Mouse (Mus musculus): ENCODE measurements around the gene Foxred2. TPM values are rescaled to one million over a fixed set of nuclear protein-coding genes. Genes with fewer than 3 reads are reported as not detected.

The Foxred2 gene
- total RNA-seq, 2 experiments from 2014 or later: 0.44 to 0.57 TPM

DNA sequence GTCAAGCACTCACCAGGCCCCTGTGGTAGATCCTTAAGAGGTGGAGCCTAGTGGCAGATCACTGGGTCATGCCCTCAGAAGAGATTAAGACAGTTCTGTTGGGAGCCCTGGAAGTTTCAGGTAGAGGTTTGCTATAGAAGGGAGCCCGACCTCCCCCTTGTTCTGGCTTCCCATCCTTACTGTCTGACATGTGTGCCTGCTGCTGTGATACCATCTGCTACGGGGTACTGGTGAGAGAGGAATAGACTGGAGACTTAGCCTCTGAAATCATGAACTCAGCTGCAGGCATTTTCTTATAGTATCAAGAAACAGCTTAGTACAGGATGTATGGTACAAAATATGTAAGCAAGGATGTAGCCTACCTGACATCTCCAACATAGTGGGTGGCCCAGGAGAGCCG, 3.6 kb downstream of the Foxred2 start:
- no peak for DNase-seq
- intact Hi-C loops (cut with DNase I): no loop called here

DNA sequence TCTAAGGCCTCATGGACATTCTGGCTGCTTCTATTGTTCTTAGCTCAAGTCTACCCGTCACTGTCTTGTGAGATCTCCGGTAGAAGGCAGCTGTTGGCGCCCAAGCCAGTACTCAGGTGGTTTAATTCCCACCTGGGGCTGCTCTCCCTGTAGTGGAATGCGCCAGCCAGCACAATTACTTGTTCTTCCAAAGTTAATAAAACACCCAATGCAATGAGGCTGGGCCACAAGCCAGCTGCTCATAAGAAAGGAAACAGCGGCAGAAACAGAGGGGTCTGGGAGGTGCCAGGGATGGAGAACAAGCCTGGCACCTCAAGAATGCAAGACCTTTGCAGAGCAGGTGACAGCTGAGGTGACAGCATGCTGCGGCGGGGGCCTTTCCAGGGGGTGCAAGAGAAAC, 7.5 kb downstream of the Foxred2 start:
- no peak for DNase-seq
- intact Hi-C loops (cut with DNase I): no loop called here

DNA sequence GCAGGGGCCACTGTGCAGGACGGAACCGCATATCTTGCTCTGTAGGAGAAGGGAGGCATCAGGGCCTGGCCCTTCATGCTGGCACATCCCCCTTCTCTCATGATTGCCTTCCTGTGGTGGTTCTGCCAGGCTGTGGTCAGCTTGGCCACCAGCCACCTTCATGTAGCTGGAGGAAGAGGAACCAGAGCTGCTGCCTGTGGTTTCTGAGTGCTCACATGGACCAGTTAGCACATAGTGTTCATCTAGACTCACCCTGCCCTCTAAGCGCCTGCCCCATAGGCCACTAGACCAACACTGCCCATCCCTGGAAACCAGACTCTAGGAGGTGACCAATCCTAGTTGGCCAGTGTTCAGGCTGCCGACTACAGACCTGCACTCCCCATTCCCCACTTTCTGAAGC, 10.8 kb downstream of the Foxred2 start:
- DNase-seq: peak in 1 of 2 experiments; percentile 53
- intact Hi-C loops (cut with DNase I): no loop called here

DNA sequence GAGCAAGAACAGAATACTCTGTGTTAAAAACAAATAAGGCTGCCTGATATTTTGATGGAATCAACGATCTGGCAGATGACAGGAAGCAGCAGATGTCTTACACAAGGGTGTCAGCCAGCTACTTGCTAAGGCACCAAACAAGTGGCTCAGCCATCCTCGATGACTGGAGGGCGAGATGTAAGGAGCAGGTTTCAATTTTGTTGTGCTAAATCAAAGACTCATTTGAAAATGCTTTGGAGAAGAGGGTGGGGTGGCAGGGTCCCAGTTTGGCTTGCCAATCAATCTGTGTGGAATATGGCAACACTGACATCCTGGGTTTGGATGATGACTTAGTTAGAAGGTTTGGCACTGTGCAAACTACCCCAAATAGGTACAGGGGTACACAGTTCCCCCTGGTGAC, 15.0 kb downstream of the Foxred2 start:
- no peak for DNase-seq
- intact Hi-C loops (cut with DNase I): no loop called here

DNA sequence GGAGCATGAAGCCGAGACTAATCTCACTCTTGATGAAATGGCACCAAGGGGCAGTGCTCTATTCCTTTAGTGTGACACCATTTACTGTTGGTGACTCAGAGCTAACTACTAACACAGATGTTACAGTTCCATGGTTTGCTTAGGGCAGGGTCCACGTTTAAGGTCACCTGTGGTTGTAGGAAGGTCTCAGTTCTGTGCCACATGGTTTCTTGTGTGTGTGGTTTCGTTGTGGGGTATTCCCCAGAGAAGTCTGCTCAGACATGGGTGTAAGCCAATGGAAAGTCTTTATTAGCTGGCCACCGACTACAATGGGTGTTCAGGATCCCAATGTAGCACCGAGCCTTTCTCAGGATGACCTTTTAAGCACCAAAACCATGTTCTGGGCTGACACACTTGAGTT, 18.0 kb downstream of the Foxred2 start:
- intact Hi-C loops (cut with DNase I): no loop called here
- DNase-seq: no peak

DNA sequence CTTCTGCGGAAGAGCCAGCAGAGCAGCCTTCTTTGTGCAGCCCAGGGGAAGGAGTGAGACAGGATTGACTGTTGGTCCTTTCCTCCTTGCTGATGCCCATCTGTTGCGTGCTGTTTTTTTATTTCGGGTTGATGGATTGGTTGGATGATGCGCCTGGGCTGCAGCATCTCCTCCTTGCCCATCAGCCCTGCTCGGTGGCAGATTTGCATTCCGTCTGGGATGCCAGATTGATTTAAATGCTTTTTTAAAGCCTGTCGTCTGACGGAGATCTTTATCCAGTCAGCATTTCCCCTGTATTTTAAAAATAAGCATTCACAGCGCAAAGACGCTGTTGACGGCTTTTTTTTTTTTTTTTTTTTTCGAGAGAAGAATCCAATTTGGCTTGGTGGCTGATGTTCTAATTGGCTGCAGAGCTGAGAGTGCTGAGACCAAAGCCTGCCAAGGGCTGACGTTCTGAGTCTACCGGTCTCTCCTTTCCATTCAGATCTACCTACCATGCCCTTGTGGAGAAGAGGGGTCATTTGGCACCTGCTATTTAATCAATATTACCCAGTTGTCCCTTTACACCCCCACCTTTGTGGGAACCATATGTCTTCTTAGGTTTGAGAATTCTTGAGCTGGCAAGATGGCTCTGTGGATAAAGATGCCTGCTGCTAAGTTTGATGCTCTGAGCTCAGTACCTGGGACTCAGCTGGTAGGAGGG, 20.7 kb downstream of the Foxred2 start:
- DNase-seq: no peak
- intact Hi-C loops (cut with DNase I): loop anchor here (2.0 kb wide), 1 partner anchor 35 kb away; the partner anchor contains the start of gene Eif3d

DNA sequence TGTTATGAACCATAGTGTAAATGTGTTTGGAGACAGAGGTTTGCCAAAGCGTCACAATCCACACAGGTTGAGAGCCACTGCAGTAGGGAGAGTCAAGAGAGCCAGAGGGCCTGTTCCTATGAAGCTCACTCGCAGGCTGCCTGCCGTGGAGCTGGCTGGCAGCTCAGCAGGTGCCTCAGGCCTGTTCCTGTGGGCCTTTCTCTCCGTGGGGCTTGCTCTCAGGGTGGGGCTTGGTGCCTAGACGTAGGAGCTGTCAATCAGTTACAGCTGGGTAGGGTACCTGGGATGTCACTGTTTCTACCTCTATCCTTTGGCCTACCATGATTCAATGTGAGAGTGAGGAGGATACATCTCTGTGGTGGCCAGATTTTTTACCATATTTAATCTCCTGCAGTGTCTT, 21.6 kb downstream of the Foxred2 start:
- DNase-seq: no peak
- intact Hi-C loops (cut with DNase I): loop anchor here (2.0 to 5.0 kb wide), 3 partner anchors 36 to 242 kb away; partner anchors contain the start of genes Cacng2 and Eif3d

DNA sequence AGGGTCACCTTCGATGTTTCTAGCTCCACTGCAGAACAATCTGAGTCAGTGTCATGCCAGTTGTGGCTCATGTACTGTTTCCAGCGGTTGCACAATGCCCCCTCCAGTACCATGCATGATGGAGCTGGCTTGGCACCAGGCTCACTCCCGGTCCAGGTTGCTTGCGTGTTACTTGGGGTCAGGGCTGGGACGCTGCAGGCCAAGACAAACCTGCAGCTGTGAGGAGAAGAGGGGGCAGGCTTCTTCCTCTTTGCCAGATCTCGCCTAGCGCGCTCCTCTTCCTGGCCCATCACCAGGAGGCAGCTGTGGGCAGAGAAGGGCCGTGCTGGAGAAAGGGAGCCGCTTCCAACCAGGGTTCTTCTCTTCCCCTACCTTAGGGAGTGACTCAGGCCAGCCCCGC, 22.2 kb downstream of the Foxred2 start:
- intact Hi-C loops (cut with DNase I): loop anchor here (2.0 to 5.0 kb wide), 3 partner anchors 36 to 243 kb away; partner anchors contain the start of genes Cacng2 and Eif3d
- no peak for DNase-seq

DNA sequence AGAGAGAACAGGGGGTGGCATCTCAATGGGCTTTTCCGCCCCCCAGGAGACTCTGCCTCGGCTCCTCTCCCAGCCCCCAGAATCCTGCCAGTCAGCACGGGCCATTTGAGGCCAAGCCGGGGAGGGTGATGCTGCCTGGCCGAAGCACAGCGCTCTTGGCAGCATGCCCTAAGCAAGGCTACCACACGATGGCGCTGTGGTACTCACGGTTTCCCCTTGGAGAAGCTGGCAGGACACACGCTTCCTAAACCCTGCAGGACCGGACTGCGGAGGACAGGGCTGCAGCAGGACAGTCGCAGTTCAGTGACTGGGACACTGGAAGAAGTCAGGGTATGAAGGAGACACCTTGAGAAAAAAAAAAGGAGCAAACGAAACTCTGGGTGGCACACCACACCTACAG, 22.8 kb downstream of the Foxred2 start:
- DNase-seq: peak; percentile 100
- intact Hi-C loops (cut with DNase I): loop anchor here (2.0 to 5.0 kb wide), 3 partner anchors 37 to 244 kb away; partner anchors contain the start of genes Cacng2 and Eif3d

DNA sequence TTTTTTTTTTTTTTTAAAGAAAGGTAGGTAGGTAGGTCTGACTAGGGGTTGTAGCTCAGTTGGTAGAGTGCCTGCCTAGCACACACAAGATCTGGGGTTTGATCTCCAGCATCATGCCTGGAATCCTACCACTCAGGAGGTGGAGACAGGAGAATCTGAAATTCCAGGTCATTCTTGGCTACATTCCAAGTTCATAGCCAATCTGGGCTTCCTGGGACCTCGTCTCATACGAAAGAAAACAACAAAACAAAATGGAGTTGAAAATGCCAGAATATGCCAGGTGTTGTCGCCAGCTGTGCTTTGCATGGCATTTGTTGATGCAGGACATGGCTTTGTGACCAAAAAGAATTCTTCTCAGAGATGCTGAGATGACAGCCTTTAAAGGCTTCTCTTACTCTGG, 23.3 kb downstream of the Foxred2 start:
- intact Hi-C loops (cut with DNase I): loop anchor here (5.0 kb wide), 2 partner anchors 189 to 244 kb away; partner anchors contain the start of gene Cacng2
- DNase-seq: no peak

DNA sequence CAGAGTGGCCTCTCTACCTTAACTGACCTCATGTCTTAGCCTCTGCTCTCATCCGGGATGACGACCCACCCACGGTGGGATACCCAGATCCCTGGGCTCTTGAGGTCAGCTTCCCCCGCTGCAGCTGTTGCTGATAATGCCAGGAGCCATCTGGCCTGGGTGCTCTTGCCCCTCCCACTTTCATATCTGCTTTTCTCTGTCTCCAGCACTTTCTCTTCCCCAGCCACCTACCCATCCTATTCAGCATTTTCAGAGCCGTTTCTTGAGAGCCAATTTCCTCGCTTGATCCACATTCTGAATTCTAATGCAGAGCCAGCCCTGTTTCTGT, 24.9 kb downstream of the Foxred2 start:
- no peak for DNase-seq

DNA sequence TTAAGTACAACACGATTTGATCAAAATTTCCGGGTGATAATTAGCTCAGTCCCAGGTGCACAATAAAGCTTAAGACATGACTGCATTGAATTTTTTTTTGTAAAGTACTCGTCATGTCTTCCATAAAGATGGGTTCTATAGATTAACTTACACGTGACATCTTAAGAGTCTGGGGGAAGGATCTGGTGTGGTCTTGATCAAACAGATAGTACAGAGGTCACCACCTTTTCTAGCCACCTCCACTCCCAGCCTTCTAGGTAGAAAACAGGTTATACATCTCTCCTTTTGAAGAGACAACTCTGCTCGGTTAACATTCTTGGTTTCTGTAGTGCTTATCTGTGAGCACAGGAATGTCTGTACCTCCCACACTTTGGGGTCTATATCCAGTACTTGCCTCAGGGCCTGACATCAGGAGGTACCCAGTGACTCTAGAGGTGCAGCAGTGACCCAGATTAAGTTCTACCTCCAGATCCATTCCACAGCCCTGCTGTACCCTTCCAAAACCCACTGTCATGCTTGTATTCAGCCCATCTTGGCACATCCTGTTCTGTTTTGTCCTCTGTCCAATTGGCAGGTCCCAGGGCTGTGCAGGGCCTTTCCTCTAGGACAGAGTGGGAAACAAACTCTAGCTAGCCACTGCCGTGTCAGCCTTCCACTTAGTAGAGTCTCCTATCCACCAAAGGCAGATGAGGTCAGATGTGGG, 25.4 kb downstream of the Foxred2 start:
- intact Hi-C loops (cut with DNase I): loop anchor here (5.0 kb wide), 2 partner anchors 191 to 246 kb away; partner anchors contain the start of gene Cacng2

More for the DNA sequence above, 24.9 kb downstream of the Foxred2 start:
- intact Hi-C loops (cut with DNase I): loop anchor here (5.0 kb wide), 2 partner anchors 191 to 246 kb away; partner anchors contain the start of gene Cacng2

DNA sequence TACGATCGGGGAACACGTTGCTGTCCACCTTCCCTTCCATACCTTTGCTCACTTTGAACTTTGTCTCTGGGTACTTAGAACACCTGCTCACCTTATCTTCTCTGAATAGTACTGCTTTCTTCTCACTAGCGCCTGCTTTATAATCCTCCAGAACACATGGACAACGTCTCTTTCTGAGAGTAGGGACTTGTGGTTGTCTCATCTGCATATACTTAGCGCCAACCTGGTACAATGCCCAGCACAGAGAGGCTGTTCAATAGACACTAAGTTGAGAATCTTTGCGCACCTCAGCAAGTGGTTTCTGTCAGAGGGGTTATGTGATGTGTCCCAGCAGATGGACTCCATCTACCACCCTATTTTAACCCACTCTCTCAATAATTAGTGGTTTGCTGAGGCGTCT, 26.7 kb downstream of the Foxred2 start:
- no peak for DNase-seq
- intact Hi-C loops (cut with DNase I): loop anchor here (5.0 kb wide), 2 partner anchors 192 to 247 kb away; partner anchors contain the start of gene Cacng2

More for the DNA sequence above, 25.4 kb downstream of the Foxred2 start:
- no peak for DNase-seq

DNA sequence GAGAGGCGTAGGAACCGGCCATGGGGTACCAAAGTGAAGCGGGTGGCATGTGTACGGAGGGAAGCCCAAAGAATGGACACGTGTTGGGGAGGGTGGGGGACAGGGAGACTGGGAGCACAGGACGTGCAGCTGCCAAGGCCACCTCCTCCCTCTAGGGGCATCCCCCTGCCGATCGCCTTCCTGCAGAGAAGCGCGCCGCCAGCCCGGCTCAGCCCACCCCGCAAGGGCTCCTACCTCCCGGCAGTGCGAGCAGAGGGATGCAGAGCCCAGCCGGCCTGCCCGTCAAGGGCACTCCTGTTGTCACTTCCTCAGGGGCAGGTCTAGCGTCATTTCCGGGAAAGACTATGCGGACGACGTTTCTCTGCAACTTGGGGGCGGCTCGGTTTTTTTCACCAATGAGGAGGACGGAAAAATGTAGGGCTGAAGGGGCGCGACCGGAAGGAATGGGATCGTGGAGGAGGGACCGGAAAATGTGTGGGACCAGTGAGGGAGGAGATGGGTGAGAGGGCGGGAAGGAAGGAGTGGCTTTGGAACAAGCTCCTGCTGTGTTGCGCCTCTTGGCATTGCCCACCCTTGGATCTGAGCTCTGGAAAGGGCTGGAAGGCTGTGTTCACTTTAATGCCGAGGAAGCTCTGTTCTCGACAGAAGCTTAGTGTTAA, 27.7 kb downstream of the Foxred2 start, which contains the start of gene Txn2:
Txn2 (minus strand) TSS at position 334 of the 659 bp plus-strand sequence.
- intact Hi-C loops (cut with DNase I): no loop called here
- DNase-seq: peak; percentile 92 to 93

DNA sequence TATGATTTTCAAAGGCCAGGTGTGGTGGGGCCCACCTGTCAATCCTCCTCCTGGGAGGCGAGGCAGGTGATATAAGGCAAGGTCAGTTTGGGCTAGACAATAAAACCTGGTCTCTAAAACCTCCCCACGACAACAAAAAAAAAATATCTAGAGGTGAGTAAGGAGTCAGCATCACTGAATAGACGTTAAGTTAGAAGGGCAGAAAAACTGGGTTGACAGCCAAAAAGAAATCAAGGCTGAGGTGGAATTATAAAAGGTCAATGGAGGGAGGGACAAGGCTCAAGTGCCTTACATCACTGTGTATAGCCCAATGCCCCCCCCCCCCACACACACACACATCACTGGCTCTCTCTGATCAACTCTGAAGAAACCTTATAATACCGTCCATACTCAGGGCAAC, 28.4 kb downstream of the Foxred2 start:
- intact Hi-C loops (cut with DNase I): no loop called here
- no peak for DNase-seq

DNA sequence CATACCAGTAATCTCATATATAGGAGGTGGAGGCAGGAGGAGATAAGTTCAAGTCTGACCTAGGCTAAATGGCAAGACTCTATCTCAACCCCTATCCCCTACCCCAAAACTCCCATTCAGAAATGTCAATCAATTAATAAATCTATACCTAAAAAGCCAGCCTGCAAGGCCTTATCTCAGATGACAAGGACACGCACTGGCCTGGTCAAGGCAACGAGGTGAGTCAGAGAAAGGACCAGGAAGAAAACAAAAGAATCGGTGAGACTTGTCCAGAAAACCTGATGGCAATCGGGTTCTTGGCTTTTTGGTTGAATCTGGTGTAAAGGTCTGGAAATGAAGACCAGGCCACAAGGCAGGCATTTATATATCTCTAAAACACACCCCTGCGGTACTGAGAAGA, 29.6 kb downstream of the Foxred2 start:
- DNase-seq: no peak
- intact Hi-C loops (cut with DNase I): no loop called here

DNA sequence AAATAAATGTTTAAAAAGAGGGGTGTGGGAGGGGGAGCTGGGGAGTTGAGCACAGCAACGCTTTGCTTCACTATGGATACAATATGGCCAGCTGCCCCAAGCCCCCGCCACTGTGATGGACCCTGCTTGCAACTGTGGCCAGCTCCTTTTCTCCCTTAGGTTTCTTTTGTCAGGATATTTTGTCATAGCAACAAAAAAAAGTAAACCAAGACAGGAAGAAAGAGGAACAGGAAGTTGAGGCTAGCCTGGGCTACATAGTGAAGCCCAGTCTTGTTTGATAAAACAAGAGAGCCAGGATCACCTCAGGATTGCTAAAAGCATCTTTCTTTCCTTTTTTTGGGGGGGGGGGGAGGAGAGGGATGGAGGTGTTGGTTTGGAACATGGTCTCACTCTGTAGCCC, 31.3 kb downstream of the Foxred2 start:
- intact Hi-C loops (cut with DNase I): no loop called here
- DNase-seq: no peak

DNA sequence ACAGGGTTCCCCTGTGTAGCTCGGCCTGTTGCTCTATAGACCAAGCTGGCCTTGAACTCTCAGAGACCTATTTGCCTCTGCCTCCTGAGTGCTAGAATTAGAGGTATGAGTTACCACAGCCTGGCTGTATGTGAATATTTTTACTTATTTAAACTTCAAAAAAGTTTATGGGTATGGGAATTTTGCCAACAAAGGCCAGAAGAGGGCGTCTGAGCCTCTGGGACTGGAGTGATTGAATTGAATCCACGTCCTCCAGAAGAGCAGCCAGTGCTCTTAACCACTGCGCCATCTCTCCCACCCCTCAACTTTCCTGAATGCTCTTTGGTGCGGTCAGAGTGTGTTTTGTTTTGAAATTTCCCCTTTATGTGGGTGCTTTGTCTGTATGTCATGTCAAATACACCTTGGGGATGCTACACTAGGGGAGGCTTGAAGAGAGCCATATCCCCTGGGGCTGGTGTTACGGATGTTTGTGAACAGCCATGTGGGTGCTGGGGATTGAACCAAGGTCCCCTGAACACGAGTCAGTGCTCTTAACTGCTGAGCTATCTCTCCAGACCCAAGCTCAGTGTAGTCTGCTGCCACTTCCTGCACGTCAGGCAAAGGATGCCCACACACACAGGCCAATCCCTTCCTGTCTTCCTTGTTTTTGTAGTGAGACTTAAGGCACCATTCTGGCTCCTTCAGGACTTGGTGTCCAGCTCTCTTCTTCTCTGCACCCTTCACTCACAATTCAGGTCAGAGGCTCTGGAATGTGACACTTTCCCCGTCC, 33.1 kb downstream of the Foxred2 start:
- no peak for DNase-seq
- intact Hi-C loops (cut with DNase I): no loop called here

DNA sequence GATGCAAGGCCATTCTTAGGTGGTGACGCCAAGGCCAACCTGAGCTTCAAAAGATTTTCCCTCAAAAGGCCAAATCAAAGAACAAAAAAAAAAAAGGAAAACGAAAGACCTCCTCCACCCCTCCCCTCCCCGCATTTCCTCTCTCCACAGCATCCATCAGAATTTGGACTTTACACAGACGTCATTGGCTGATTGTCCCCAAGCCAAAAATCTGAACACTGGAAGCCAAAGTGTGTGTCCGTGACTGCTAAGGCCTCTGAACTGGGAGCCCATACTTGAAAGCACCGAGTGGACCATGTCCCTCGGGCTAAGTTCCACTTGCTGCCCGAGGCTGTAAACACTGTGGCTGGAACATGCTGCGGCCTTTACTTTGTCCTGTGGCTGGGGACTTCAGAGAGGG, 33.8 kb downstream of the Foxred2 start:
- intact Hi-C loops (cut with DNase I): no loop called here
- no peak for DNase-seq

DNA sequence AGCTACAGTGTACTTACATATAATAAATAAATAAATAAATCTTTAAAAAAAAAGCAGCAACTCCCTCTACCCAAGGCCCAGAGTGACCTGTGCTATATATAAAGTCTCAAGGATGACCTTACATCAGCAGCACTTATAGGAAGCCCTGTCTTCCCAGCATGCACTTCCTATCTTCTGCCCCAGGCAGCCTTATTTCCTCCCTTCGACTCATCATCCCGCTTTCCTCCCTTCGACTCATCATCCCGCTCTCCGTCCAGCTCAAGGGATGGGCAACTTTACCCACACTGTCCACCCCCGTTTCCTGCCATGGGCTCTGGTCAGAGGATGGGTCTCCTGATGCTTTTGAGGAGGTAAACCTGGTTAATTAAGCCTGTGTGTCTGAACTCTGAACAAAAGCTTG, 34.9 kb downstream of the Foxred2 start:
- intact Hi-C loops (cut with DNase I): no loop called here
- no peak for DNase-seq

All from heart, postnatal 36 days (tissue).